Mouse (Mus musculus): Measurements from ENCODE around the gene Hoxd8. TPM values are rescaled to one million over a fixed set of nuclear protein-coding genes. Genes with fewer than 3 reads are reported as not detected.

Gene Hoxd8
- polyA plus RNA-seq, 1 experiment from 2014 or later = 0.29 TPM

DNA sequence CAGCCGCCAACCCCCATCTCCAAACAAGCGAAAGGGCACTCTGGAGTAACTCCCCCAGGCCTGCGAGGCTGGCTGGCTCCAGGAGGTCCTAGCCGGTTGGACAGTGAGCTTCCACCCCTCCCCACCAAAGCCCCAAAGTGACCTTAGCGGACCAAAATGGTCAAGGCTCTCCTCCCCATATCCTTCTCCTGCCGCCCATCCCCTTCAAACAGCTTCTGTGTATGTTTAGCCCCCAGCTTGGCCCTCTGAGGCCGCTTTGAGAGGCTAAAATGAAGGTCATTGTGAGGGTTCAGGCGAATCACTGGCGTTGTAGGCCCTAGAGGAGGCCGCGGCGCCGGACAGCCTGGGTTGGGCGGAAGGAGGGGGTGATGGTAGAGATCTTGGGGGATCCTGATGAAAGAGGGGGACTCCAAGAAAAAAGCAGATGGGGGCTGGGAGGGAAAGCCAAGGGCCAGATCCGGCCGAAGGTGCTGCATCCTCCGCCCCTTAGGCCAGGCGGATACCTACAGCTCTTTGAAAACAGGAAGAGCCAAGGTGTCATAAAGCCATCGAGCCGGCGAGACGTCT is 3.8 kb upstream of the Hoxd8 start:
- DNase-seq = no peak
- Histone ChIP-seq H3K9ac (no peak overlapping the region), H3K4me1 (ENCODE audit: insufficient read depth) (no peaks in the 10 kb centered on the region), H3K27ac (ENCODE audit: low read depth) (no peak overlapping the region), H3K36me3 (ENCODE audit: insufficient read depth) (no peaks in the 10 kb centered on the region), H3K27me3 (ENCODE audit: insufficient read depth, low read length) (peaks cover 97% of the 10 kb centered on the region), H3K9me3 (ENCODE audit: low read depth, low read length) (no peaks in the 10 kb centered on the region), H3K4me3 (ENCODE audit: low read depth, low read length) (no peak overlapping the region), H3K4me2 (no peak overlapping the region)
- 5% methylated on average over 22 of the region's 22 CpGs for WGBS
- TF ChIP-seq CTCF (IDR thresholded peaks at IDR 0.05; ENCODE audit: low read depth) = no peak
- no peak for ATAC-seq (ENCODE audit: insufficient read depth)

GRCm38 (mm10) chr2:74701949-74702819 is 2.2 kb upstream of the Hoxd8 start:
- no peak overlapping the region for H3K4me3 ChIP-seq (ENCODE audit: low read depth, low read length)
- H3K4me2 ChIP-seq = no peak overlapping the region
- H3K36me3 ChIP-seq (ENCODE audit: insufficient read depth) = no peaks in the 10 kb centered on the region
- H3K27me3 ChIP-seq (ENCODE audit: insufficient read depth, low read length) = peaks cover 96% of the 10 kb centered on the region
- H3K9me3 ChIP-seq (ENCODE audit: low read depth, low read length) = no peaks in the 10 kb centered on the region
- WGBS = 11% methylated on average over 17 of the region's 17 CpGs
- DNase-seq (peak; percentile 95), ATAC-seq (ENCODE audit: insufficient read depth) (no peak)
- no peak overlapping the region for H3K9ac ChIP-seq
- TF ChIP-seq CTCF (IDR thresholded peaks at IDR 0.05; ENCODE audit: low read depth) = peak; percentile 89
- H3K27ac ChIP-seq (ENCODE audit: low read depth) = no peak overlapping the region
- H3K4me1 ChIP-seq (ENCODE audit: insufficient read depth) = no peaks in the 10 kb centered on the region

- no peak overlapping the region for H3K4me2 ChIP-seq
Observed at GRCm38 (mm10) chr2:74702820-74703219, 1.6 kb upstream of the Hoxd8 start.

GRCm38 (mm10) chr2:74703317-74703716 is 1.1 kb upstream of the Hoxd8 start:
- 7% methylated on average over 10 of the region's 10 CpGs for WGBS
- no peak overlapping the region for H3K9ac ChIP-seq
- ATAC-seq (ENCODE audit: insufficient read depth) (no peak), DNase-seq (no peak)
- H3K4me1 ChIP-seq (ENCODE audit: insufficient read depth) = no peaks in the 10 kb centered on the region
- H3K36me3 ChIP-seq (ENCODE audit: insufficient read depth) = no peaks in the 10 kb centered on the region
- no peak overlapping the region for H3K4me3 ChIP-seq (ENCODE audit: low read depth, low read length)
- no peaks in the 10 kb centered on the region for H3K9me3 ChIP-seq (ENCODE audit: low read depth, low read length)
- TF ChIP-seq CTCF (IDR thresholded peaks at IDR 0.05; ENCODE audit: low read depth) = no peak
- peaks cover 96% of the 10 kb centered on the region for H3K27me3 ChIP-seq (ENCODE audit: insufficient read depth, low read length)
- no peak overlapping the region for H3K27ac ChIP-seq (ENCODE audit: low read depth)
- H3K4me2 ChIP-seq = no peak overlapping the region

More at GRCm38 (mm10) chr2:74702820-74703219, 1.6 kb upstream of the Hoxd8 start:
- Histone ChIP-seq H3K4me3 (ENCODE audit: low read depth, low read length) (no peak overlapping the region), H3K27me3 (ENCODE audit: insufficient read depth, low read length) (peaks cover 96% of the 10 kb centered on the region), H3K4me1 (ENCODE audit: insufficient read depth) (no peaks in the 10 kb centered on the region), H3K9ac (no peak overlapping the region), H3K36me3 (ENCODE audit: insufficient read depth) (no peaks in the 10 kb centered on the region), H3K9me3 (ENCODE audit: low read depth, low read length) (no peaks in the 10 kb centered on the region), H3K27ac (ENCODE audit: low read depth) (no peak overlapping the region)
- ATAC-seq (ENCODE audit: insufficient read depth) (no peak), DNase-seq (no peak)
- no peak for TF ChIP-seq CTCF (IDR thresholded peaks at IDR 0.05; ENCODE audit: low read depth)
- WGBS = 17% methylated on average over 6 of the region's 6 CpGs

- Histone ChIP-seq H3K27ac (ENCODE audit: low read depth) (no peak overlapping the region), H3K9ac (no peak overlapping the region)
- ATAC-seq (ENCODE audit: insufficient read depth) = no peak
Observed at GRCm38 (mm10) chr2:74703720-74704392, 559 bp upstream of the Hoxd8 start.

GRCm38 (mm10) chr2:74704999-74705466 is 618 bp downstream of the Hoxd8 start:
- Histone ChIP-seq H3K4me3 (ENCODE audit: low read depth, low read length) (peak overlapping the region; percentile 42), H3K27me3 (ENCODE audit: insufficient read depth, low read length) (peaks cover 96% of the 10 kb centered on the region), H3K9ac (peak overlapping the region; percentile 36; the same call in 1 of the 2 replicates), H3K9me3 (ENCODE audit: low read depth, low read length) (no peaks in the 10 kb centered on the region), H3K4me2 (peak overlapping the region; percentile 75), H3K27ac (ENCODE audit: low read depth) (no peak overlapping the region), H3K4me1 (ENCODE audit: insufficient read depth) (no peaks in the 10 kb centered on the region), H3K36me3 (ENCODE audit: insufficient read depth) (no peaks in the 10 kb centered on the region)
- no peak for TF ChIP-seq CTCF (IDR thresholded peaks at IDR 0.05; ENCODE audit: low read depth)
- under 1% methylated on average over 55 of the region's 66 CpGs for WGBS
- DNase-seq (peak; percentile 49), ATAC-seq (ENCODE audit: insufficient read depth) (0 out of 2 replicates have a peak, but pooled peaks have one; percentile 22)

More at GRCm38 (mm10) chr2:74703720-74704392, 559 bp upstream of the Hoxd8 start:
- Histone ChIP-seq H3K27me3 (ENCODE audit: insufficient read depth, low read length) (peaks cover 96% of the 10 kb centered on the region), H3K4me2 (no peak overlapping the region), H3K36me3 (ENCODE audit: insufficient read depth) (no peaks in the 10 kb centered on the region), H3K4me3 (ENCODE audit: low read depth, low read length) (no peak overlapping the region), H3K4me1 (ENCODE audit: insufficient read depth) (no peaks in the 10 kb centered on the region), H3K9me3 (ENCODE audit: low read depth, low read length) (no peaks in the 10 kb centered on the region)
- 2% methylated on average over 26 of the region's 26 CpGs for WGBS
- no peak for TF ChIP-seq CTCF (IDR thresholded peaks at IDR 0.05; ENCODE audit: low read depth)
- DNase-seq = no peak

Measured in lung, embryonic 14.5 days (tissue).